Mouse (Mus musculus): Measurements from ENCODE around the gene Bloc1s4.

DNA sequence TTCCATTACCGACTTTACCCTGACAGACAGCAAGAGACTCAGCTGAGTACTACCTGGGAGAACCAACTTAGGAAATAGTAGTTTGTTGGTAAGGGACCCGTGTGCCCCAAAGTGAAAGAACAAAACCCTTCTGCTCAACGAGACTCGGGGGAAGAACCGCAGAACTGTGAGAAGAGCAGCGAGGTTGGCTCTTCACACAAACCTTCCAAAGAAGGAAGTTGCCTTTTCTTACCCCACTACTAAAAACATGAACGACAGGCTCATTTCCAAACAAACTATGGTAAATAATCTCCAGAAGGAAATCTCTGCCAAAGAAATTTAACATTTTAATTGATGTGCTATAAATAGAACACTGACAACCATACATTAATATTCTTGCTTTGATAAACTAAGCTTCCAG lies 1.4 kb downstream of the Bloc1s4 start:
- TF ChIP-seq CTCF (IDR thresholded peaks at IDR 0.05; ENCODE audit: low read depth, low read length) (no peak), POLR2A (IDR thresholded peaks at IDR 0.05; ENCODE audit: borderline replicate concordance, low read depth, low read length) (no peak)

Measured in bone marrow macrophage, adult 2 months (primary cell).